Mouse (Mus musculus): ENCODE data around the gene Mtrex. TPM values are rescaled to one million over a fixed set of nuclear protein-coding genes. Genes with fewer than 3 reads are reported as not detected.

Gene Mtrex
- total RNA-seq (2021), result 10 to 100 TPM; 46.0 to 47.3 TPM
- long read RNA-seq, experiment 1, transcript Mtrex-201 (27 exons, 3,689 nt), result major isoform, 51 of 58 reads
- long read RNA-seq, experiment 1, partial matches to known transcripts, result 6 of 58 reads
- long read RNA-seq, experiment 1, other reads (novel, unspliced or antisense), result 1 of 58 reads
- long read RNA-seq, experiment 2, transcript Mtrex-201 (27 exons, 3,689 nt), result major isoform, 38 of 44 reads
- long read RNA-seq, experiment 2, partial matches to known transcripts, result 1 of 44 reads
- long read RNA-seq, experiment 2, other reads (novel, unspliced or antisense), result 5 of 44 reads

DNA sequence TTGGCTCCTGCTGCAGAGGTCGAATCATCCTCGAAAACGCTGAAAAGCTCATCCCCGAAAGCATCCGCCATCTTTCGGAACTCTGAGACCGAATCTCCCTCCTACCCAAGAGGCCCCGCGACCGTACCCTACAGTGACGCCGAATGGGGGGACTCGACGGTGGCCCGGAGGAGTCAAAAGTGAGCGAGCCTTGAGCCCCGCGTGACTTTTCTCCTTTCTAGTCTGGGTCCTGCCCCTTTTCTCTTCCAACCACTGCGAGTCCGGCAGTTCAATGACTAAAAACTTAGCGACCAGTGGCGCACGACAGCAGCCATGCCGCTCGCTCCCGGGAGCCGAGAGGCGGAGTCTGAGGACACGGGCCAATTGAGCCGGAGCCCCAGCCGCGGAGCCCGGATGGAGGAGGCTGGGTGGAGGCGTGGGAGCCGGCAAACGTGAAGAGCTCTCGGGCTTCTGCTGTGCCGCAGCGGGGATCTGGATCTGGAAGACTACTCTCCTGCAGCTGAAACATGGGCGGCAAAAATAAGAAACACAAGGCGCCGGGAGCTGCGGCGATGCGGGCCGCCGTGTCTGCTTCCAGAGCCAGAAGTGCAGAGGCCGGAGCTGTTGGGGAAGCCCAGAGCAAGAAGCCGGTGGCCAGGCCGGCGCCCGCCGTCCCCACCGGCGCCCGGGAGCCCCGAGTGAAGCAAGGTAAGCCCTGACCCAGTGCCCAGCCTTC is at the start of gene Mtrex, which contains the start of gene Dhx29:
Mtrex (minus strand) TSS at position 112 of the 715 bp plus-strand sequence.
Dhx29 (plus strand) TSS at position 168 of the 715 bp plus-strand sequence.
- intact Hi-C loops (cut with DNase I), result loop anchor here (1.0 kb wide), 2 partner anchors 60 to 109 kb away; partner anchors contain the start of gene Ccno
- Histone ChIP-seq H3K27ac (peak within 1 kb of the TSS; percentile 56), H3K4me3 (peak within 1 kb of the TSS; percentile 85)
- TF ChIP-seq CTCF (IDR thresholded peaks at IDR 0.05), result no peak
- peak; percentile 99 to 100 for DNase-seq (ENCODE audit: extremely low spot score in 1 of 2, low spot score in 2 of 2)

DNA sequence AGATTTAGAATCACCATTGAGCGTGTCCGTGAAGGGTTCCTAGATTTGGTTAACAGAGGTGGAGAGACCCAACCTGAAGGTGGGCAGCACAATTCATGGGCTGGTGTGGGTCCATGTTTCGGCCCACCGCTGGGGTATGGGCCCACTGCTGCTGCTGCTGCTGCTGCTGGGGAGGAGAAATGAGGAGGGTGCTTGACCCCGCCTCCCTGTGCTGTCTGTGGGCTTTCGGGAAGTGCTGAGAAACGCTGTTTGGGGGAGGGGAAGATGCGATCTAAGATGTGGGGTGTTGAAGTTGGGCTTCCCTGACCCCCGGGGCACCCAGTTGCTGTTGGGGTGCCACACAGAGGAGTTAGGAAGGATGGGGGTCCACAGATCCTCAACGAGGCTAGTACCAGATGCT is 49.5 kb upstream of the Mtrex start:
- no peak for TF ChIP-seq CTCF (IDR thresholded peaks at IDR 0.05)
- intact Hi-C loops (cut with DNase I), result no loop called here
- DNase-seq (ENCODE audit: extremely low spot score in 1 of 2, low spot score in 2 of 2), result no peak
- no peak overlapping the region for H3K27ac ChIP-seq
- no peak overlapping the region for H3K4me3 ChIP-seq

DNA sequence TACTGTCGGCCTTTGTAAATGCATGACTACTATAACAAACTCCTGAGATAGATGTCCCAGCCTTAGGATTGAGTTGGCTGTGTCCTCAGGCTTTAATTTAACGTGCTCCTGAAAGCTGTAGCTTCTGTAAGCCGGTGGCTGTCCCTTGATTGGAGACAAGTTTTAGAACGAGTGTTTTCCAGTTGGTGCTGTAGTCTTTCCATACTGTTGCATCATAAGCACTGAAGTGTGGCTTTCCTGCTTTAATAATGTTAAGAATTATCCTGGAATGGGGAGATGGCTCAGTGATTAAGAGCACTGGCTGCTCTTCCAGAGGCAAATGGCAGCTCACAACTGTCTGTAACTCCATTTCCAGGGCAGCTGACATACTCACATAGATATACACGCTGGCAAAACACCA is 40.1 kb upstream of the Mtrex start:
- intact Hi-C loops (cut with DNase I), result no loop called here
- no peak for DNase-seq (ENCODE audit: extremely low spot score in 1 of 2, low spot score in 2 of 2)
- TF ChIP-seq CTCF (IDR thresholded peaks at IDR 0.05), result no peak
- Histone ChIP-seq H3K27ac (no peak overlapping the region), H3K4me3 (no peak overlapping the region)

DNA sequence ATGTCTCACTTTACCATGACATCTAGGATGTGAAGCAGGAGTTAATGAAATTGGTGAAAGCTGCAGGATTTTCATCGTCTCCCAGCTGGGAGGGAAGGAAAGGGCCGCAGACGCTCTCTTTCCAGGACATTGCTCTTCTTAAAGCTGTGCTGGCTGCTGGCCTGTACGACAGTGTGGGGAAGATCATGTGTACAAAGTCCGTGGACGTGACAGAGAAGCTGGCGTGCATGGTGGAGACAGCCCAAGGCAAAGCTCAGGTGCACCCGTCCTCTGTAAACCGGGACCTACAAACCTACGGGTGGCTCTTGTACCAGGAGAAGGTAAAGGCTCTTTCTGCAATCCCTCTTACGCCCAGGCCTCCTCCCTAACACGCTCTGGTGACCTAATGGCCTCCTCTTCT is 37.2 kb upstream of the Mtrex start:
- H3K27ac ChIP-seq, result no peak overlapping the region
- TF ChIP-seq CTCF (IDR thresholded peaks at IDR 0.05), result no peak
- intact Hi-C loops (cut with DNase I), result no loop called here
- no peak overlapping the region for H3K4me3 ChIP-seq
- DNase-seq (ENCODE audit: extremely low spot score in 1 of 2, low spot score in 2 of 2), result no peak

DNA sequence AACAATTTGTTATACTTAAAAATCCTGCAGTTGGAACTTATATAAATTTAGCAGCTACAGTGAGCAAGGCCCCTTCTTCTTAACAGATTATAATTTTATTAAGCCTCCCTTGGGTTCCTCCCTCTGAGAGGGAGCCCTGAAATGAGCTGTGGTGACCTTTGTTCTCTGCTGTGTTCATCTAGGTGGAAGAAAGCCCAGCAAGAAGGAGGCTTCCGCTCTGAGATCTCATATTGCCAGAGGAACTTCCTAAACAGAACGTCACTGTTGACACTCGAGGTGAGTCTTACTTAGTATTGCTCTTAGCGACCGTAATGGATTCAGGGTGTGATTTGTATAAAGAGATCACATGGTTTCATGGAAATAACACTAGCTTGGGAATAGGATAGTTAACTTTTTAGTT is 35.9 kb upstream of the Mtrex start:
- TF ChIP-seq CTCF (IDR thresholded peaks at IDR 0.05), result no peak
- intact Hi-C loops (cut with DNase I), result no loop called here
- H3K27ac ChIP-seq, result no peak overlapping the region
- H3K4me3 ChIP-seq, result no peak overlapping the region
- no peak for DNase-seq (ENCODE audit: extremely low spot score in 1 of 2, low spot score in 2 of 2)

DNA sequence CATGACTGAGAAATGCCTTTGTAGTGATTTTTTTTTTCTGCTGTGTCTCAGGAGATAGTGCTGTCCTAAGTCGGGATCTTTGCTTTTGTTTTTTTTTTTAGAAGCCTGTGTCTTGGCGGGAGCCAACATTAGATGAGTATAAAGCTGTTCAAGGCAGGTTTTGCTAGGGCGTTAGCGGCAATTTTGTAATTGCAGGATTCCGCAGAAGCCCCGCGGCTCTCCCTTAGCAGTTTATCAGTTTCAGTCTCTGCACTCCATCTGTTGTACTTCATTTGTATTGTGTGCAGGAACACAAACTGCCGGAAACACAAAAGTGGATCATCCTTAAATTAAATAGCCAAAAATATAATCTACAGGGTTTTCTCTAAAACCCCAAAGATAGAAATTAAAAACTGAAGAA is 26.9 kb upstream of the Mtrex start:
- no peak for TF ChIP-seq CTCF (IDR thresholded peaks at IDR 0.05)
- H3K27ac ChIP-seq, result no peak overlapping the region
- no peak for DNase-seq (ENCODE audit: extremely low spot score in 1 of 2, low spot score in 2 of 2)
- no peak overlapping the region for H3K4me3 ChIP-seq
- intact Hi-C loops (cut with DNase I), result no loop called here

DNA sequence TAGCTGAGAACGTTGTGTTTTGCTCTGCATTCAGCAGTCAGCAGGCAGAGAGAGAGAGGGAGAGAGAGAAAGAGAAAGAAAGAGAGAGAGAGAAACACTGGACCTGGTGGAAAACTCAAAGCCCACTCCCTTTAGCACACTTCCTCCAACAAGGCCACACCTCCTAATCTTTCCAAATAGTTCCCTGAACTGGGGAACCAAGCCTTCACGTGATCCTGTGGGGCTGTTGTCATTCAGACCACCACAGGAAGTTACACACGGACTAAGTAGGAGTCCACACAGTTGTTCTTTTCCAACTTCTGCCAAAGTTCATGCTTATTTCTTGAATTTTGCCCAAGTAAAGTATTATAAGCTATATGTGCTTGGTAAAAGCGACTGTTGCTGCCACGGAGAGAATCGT is 18.7 kb upstream of the Mtrex start:
- intact Hi-C loops (cut with DNase I), result no loop called here
- no peak for DNase-seq (ENCODE audit: extremely low spot score in 1 of 2, low spot score in 2 of 2)
- Histone ChIP-seq H3K27ac (no peak overlapping the region), H3K4me3 (no peak overlapping the region)
- TF ChIP-seq CTCF (IDR thresholded peaks at IDR 0.05), result no peak

DNA sequence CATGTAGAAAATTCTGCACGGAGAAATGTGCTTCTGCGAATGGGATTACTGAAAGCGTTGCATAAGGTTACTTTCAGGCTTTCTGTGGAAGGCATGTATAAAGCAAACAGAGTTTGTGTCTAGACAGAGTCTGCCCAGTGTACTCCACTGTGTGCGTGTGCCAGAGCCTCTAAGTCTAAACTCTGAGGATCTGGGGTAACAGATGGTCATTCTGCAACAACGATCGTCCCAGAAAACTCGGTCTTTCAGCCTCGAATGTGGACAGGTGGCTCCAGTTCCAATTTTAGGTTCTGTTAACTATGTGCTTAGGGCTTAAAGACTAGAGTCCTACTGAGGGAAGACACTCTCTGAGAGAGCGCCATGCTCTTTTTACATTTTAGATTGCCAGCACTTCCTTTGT is 18.1 kb upstream of the Mtrex start:
- no peak for TF ChIP-seq CTCF (IDR thresholded peaks at IDR 0.05)
- no peak overlapping the region for H3K4me3 ChIP-seq
- no peak overlapping the region for H3K27ac ChIP-seq
- DNase-seq (ENCODE audit: extremely low spot score in 1 of 2, low spot score in 2 of 2), result no peak
- intact Hi-C loops (cut with DNase I), result no loop called here

DNA sequence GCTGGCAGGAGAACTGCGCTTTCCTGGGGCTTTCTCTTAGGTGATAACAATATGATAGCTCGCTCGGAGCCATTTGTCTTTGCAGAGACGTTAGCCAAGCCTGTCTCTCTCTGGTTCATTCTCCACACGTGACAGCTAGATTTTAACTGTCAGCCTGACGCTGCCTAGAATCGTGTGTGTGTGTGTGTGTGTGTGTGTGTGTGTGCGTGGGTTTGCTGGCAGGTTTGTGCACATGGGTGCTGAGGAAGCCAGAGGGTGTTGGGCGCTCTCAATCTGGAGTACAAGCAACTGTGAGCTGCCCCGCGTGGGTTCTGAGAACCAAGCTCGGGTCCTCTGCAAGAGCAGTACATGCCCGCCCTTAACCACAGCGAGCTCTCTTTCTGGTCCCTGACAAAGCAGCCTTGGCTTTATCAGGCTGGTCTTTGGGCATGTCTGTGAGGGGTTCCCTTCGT is 14.7 kb upstream of the Mtrex start:
- intact Hi-C loops (cut with DNase I), result no loop called here
- H3K27ac ChIP-seq, result no peak overlapping the region
- TF ChIP-seq CTCF (IDR thresholded peaks at IDR 0.05), result no peak

DNA sequence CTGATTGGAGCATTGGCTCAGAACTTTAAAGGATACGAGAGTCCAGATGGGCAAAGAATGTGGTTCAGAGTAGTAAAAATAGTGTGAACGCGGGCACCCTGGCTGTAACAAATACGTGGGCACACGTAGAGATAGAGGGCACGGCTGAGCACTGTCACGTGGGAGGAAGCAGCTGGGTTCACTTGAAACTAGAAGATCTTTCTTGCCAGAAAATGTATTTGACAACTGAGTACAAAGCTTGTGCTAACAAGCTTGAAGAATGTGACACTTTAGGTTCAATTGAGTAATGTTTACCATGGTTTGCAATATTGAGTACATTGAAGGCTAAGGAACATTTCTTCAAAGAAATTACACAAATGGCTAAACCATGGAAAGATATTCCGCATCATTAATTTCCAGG is 10.9 kb upstream of the Mtrex start:
- no peak for DNase-seq (ENCODE audit: extremely low spot score in 1 of 2, low spot score in 2 of 2)
- Histone ChIP-seq H3K4me3 (no peak overlapping the region), H3K27ac (no peak overlapping the region)
- TF ChIP-seq CTCF (IDR thresholded peaks at IDR 0.05), result no peak
- intact Hi-C loops (cut with DNase I), result no loop called here

More for the DNA sequence above, 14.7 kb upstream of the Mtrex start:
- no peak overlapping the region for H3K4me3 ChIP-seq
- no peak for DNase-seq (ENCODE audit: extremely low spot score in 1 of 2, low spot score in 2 of 2)

DNA sequence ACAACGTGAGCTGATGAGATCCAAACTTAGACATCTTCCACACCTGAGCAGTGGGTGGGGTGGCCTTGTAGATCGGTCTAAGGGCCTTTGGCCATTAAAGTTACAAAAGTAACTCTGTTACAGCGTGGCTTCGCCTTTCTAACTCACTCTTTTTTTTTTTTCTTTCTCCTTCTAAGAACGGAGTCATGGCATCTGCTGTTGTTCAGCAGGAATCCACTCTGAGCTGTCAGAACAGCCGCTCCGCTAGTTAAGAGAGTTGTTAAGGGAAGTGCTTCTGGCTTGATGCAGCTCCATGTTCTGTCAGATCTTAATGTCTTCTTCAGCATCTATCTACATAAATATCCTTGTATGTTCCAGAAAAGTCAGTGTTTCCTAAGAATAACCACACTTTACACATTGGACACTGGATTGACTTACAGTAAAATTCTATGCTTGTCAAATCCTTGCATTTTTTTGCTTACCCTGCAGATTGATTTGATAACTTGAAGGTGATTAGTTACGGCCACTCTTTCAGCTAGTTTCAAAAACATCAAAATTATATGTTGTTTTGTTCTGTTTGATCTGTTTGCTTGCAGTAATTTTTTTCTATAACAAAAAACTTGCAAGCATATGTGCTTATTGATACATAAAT is 955 bp upstream of the Mtrex start:
- Histone ChIP-seq H3K4me3 (peak overlapping the region; percentile 85), H3K27ac (peak overlapping the region; percentile 56)
- no peak for DNase-seq (ENCODE audit: extremely low spot score in 1 of 2, low spot score in 2 of 2)
- intact Hi-C loops (cut with DNase I), result no loop called here
- TF ChIP-seq CTCF (IDR thresholded peaks at IDR 0.05), result no peak

DNA sequence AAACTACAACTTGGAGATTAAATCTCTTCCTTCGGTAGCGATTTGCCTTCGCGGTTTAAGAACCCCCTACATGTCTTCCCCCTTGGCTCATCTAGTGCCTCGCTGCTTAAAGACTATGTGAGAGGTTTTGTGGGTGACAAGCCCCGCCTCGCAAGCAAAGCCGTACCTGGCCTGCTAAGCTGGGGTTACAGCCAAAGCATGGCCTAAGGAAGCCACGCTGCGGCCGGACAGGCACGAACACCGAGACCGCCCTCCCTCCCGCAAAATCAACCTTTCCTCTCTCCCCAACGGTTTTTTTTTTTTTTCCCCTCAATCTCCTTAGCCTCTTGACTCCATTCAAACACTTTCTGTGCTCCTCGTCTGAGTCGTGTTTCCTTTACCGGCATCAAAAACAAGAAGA is 402 bp downstream of the Mtrex start:
- Histone ChIP-seq H3K27ac (peak overlapping the region; percentile 56), H3K4me3 (peak overlapping the region; percentile 85)
- intact Hi-C loops (cut with DNase I), result loop anchor here (1.0 kb wide), 2 partner anchors 61 to 110 kb away; partner anchors contain the start of gene Ccno
- TF ChIP-seq CTCF (IDR thresholded peaks at IDR 0.05), result no peak
- peak in 1 of 2 experiments; percentile 18 for DNase-seq (ENCODE audit: extremely low spot score in 1 of 2, low spot score in 2 of 2)
